Mouse (Mus musculus) midbrain, embryonic 12.5 days (tissue): ENCODE results near the gene Rnf215. TPM values are rescaled to one million over a fixed set of nuclear protein-coding genes. Genes with fewer than 3 reads are reported as not detected.
A peak's percentile ranks its signal among the peaks of the same experiment; 100 is the strongest.

Experiments used
- ATAC-seq: fragments of 200-750 bp; cut with Nextera tagmentation; 2 replicates; pipeline ENCODE4 v1.8.0; 2017; ENCODE audit warnings: low read depth, moderate TSS enrichment, moderate library complexity; ENCODE audit not compliant: low FRiP score
- H3K27ac ChIP-seq: fragments of 300-500 bp; sonication (generic); replicated peaks from 2 replicates; pipeline ENCODE4 v1.5.1; 2016; ENCODE audit warnings: mild to moderate bottlenecking
- H3K27me3 ChIP-seq: fragments of 300-500 bp; sonication (generic); 2 replicates; pipeline ENCODE4 v1.6.1; 2016; ENCODE audit warnings: mild to moderate bottlenecking
- H3K36me3 ChIP-seq: fragments of 300-500 bp; sonication (generic); 2 replicates; pipeline ENCODE4 v1.6.1; 2016
- H3K4me1 ChIP-seq: fragments of 300-500 bp; sonication (generic); 2 replicates; pipeline ENCODE4 v1.6.1; 2016
- H3K4me2 ChIP-seq: fragments of 300-500 bp; sonication (generic); replicated peaks from 2 replicates; pipeline ENCODE4 v1.6.1; 2016; ENCODE audit warnings: mild to moderate bottlenecking, moderate library complexity
- H3K4me3 ChIP-seq: fragments of 300-500 bp; sonication (generic); 2 replicates; pipeline ENCODE4 v1.5.1; 2016; ENCODE audit warnings: mild to moderate bottlenecking
- H3K9ac ChIP-seq: fragments of 300-500 bp; sonication (generic); replicated peaks from 2 replicates; pipeline ENCODE4 v1.6.1; 2016; ENCODE audit warnings: mild to moderate bottlenecking, moderate library complexity
- H3K9me3 ChIP-seq: fragments of 300-500 bp; sonication (generic); 2 replicates; pipeline ENCODE4 v1.6.1; 2016; ENCODE audit warnings: mild to moderate bottlenecking
- WGBS: fragments of 180-500 bp; shearing (Covaris S2); methylation state at CpG from one replicate; pipeline ENCODE4 v1.1.7; 2016; 5-methylcytosine and 5-hydroxymethylcytosine counted together
- polyA plus RNA-seq: library from polyadenylated mRNA; unstranded; fragments of >200 nt; fragmentation: Nextera tagmentation; extraction: Ambion mirVana; gene quantifications from 2 replicates; pipeline ENCODE4 v1.2.1, GENCODE M21; 2016

Gene Rnf215
- polyA plus RNA-seq, 1 experiment from 2014 or later, result 36.8 TPM

GRCm38 (mm10) chr11:4133450-4133849 lies 1.6 kb upstream of the Rnf215 start:
- Histone ChIP-seq H3K9me3 (0 out of 2 replicates have a peak, but pooled peaks cover 3% of the 10 kb centered on the region), H3K36me3 (peaks cover 13% of the 10 kb centered on the region; the same call in 1 of the 2 replicates), H3K4me3 (no peak overlapping the region), H3K9ac (no peak overlapping the region), H3K27me3 (peaks cover 4% of the 10 kb centered on the region; the same call in 1 of the 2 replicates), H3K27ac (no peak overlapping the region), H3K4me2 (no peak overlapping the region), H3K4me1 (peaks cover 20% of the 10 kb centered on the region)
- 52% methylated on average over 3 of the region's 3 CpGs for WGBS
- ATAC-seq, result no peak

GRCm38 (mm10) chr11:4134400-4134799 lies 602 bp upstream of the Rnf215 start:
- 0 out of 2 replicates have a peak, but pooled peaks cover 3% of the 10 kb centered on the region for H3K9me3 ChIP-seq
- ATAC-seq, result no peak; the same call in 1 of the 2 replicates
- H3K4me3 ChIP-seq, result peak overlapping the region; percentile 90; the same call in 1 of the 2 replicates
- 0 out of 2 replicates have a peak overlapping the region, but pooled peaks have one; percentile 77 for H3K4me2 ChIP-seq
- H3K4me1 ChIP-seq, result peaks cover 20% of the 10 kb centered on the region
- H3K9ac ChIP-seq, result peak overlapping the region; percentile 97; the same call in 1 of the 2 replicates
- 63% methylated on average over 6 of the region's 6 CpGs for WGBS
- peaks cover 4% of the 10 kb centered on the region; the same call in 1 of the 2 replicates for H3K27me3 ChIP-seq
- H3K36me3 ChIP-seq, result peaks cover 22% of the 10 kb centered on the region
- H3K27ac ChIP-seq, result no peak overlapping the region

- H3K9ac ChIP-seq, result no peak overlapping the region
- H3K4me1 ChIP-seq, result peaks cover 20% of the 10 kb centered on the region
- 68% methylated on average over 2 of the region's 2 CpGs for WGBS
- H3K4me2 ChIP-seq, result no peak overlapping the region
- H3K4me3 ChIP-seq, result no peak overlapping the region
- H3K27ac ChIP-seq, result no peak overlapping the region
- H3K27me3 ChIP-seq, result no peaks in the 10 kb centered on the region
- no peaks in the 10 kb centered on the region for H3K9me3 ChIP-seq
- peaks cover 67% of the 10 kb centered on the region for H3K36me3 ChIP-seq
- ATAC-seq, result no peak
Measured at GRCm38 (mm10) chr11:4138964-4139363, 4.0 kb downstream of the Rnf215 start.

- Histone ChIP-seq H3K4me3 (no peak overlapping the region), H3K27me3 (no peaks in the 10 kb centered on the region), H3K9me3 (no peaks in the 10 kb centered on the region), H3K4me1 (peaks cover 11% of the 10 kb centered on the region), H3K27ac (no peak overlapping the region), H3K36me3 (peaks cover 74% of the 10 kb centered on the region), H3K9ac (no peak overlapping the region), H3K4me2 (no peak overlapping the region)
- ATAC-seq, result no peak
Measured at GRCm38 (mm10) chr11:4141505-4141904, 6.5 kb downstream of the Rnf215 start.

GRCm38 (mm10) chr11:4142352-4142751 lies 7.3 kb downstream of the Rnf215 start:
- Histone ChIP-seq H3K36me3 (peaks cover 69% of the 10 kb centered on the region), H3K9ac (no peak overlapping the region), H3K4me2 (no peak overlapping the region), H3K4me3 (no peak overlapping the region), H3K27me3 (no peaks in the 10 kb centered on the region), H3K27ac (no peak overlapping the region), H3K4me1 (peaks cover 3% of the 10 kb centered on the region; the same call in 1 of the 2 replicates), H3K9me3 (no peaks in the 10 kb centered on the region)
- no peak for ATAC-seq
- WGBS, result 86% methylated on average over 4 of the region's 4 CpGs

- WGBS, result 95% methylated on average over 21 of the region's 21 CpGs
- peaks cover 64% of the 10 kb centered on the region for H3K36me3 ChIP-seq
Measured at GRCm38 (mm10) chr11:4143281-4144062, 8.5 kb downstream of the Rnf215 start.

GRCm38 (mm10) chr11:4146381-4146780 lies 11.4 kb downstream of the Rnf215 start:
- H3K9ac ChIP-seq, result no peak overlapping the region
- no peak for ATAC-seq
- WGBS, result 83% methylated on average over 6 of the region's 6 CpGs
- H3K27me3 ChIP-seq, result no peaks in the 10 kb centered on the region
- H3K4me3 ChIP-seq, result no peak overlapping the region
- no peak overlapping the region for H3K27ac ChIP-seq
- no peaks in the 10 kb centered on the region for H3K9me3 ChIP-seq
- peaks cover 42% of the 10 kb centered on the region for H3K36me3 ChIP-seq
- H3K4me1 ChIP-seq, result no peaks in the 10 kb centered on the region
- H3K4me2 ChIP-seq, result no peak overlapping the region

More at GRCm38 (mm10) chr11:4143281-4144062, 8.5 kb downstream of the Rnf215 start:
- Histone ChIP-seq H3K4me1 (no peaks in the 10 kb centered on the region), H3K9ac (no peak overlapping the region), H3K9me3 (no peaks in the 10 kb centered on the region), H3K27me3 (no peaks in the 10 kb centered on the region), H3K4me3 (no peak overlapping the region), H3K4me2 (no peak overlapping the region), H3K27ac (no peak overlapping the region)
- ATAC-seq, result no peak

GRCm38 (mm10) chr11:4147098-4147497 lies 12.1 kb downstream of the Rnf215 start:
- H3K27ac ChIP-seq, result no peak overlapping the region
- 85% methylated on average over 10 of the region's 10 CpGs for WGBS
- H3K4me2 ChIP-seq, result no peak overlapping the region
- no peak overlapping the region for H3K9ac ChIP-seq
- no peaks in the 10 kb centered on the region for H3K27me3 ChIP-seq
- no peak for ATAC-seq
- no peaks in the 10 kb centered on the region for H3K9me3 ChIP-seq
- H3K4me1 ChIP-seq, result no peaks in the 10 kb centered on the region
- peaks cover 35% of the 10 kb centered on the region for H3K36me3 ChIP-seq
- H3K4me3 ChIP-seq, result no peak overlapping the region

- no peak overlapping the region for H3K9ac ChIP-seq
- no peaks in the 10 kb centered on the region for H3K27me3 ChIP-seq
- H3K4me2 ChIP-seq, result no peak overlapping the region
- WGBS, result 84% methylated on average over 5 of the region's 5 CpGs
- H3K9me3 ChIP-seq, result no peaks in the 10 kb centered on the region
- H3K36me3 ChIP-seq, result peaks cover 25% of the 10 kb centered on the region
- no peak overlapping the region for H3K4me3 ChIP-seq
- H3K4me1 ChIP-seq, result no peaks in the 10 kb centered on the region
- no peak for ATAC-seq
- H3K27ac ChIP-seq, result no peak overlapping the region
Measured at GRCm38 (mm10) chr11:4148120-4148519, 13.1 kb downstream of the Rnf215 start.

GRCm38 (mm10) chr11:4148536-4149156 lies 13.6 kb downstream of the Rnf215 start:
- WGBS, result 87% methylated on average over 9 of the region's 9 CpGs
- no peak overlapping the region for H3K27ac ChIP-seq

GRCm38 (mm10) chr11:4149886-4150285 lies 14.9 kb downstream of the Rnf215 start:
- 85% methylated on average over 6 of the region's 6 CpGs for WGBS
- no peak overlapping the region for H3K9ac ChIP-seq
- 0 out of 2 replicates have a peak, but pooled peaks cover 10% of the 10 kb centered on the region for H3K36me3 ChIP-seq
- no peaks in the 10 kb centered on the region for H3K27me3 ChIP-seq
- no peak overlapping the region for H3K4me2 ChIP-seq
- no peak overlapping the region for H3K27ac ChIP-seq
- H3K4me3 ChIP-seq, result no peak overlapping the region
- H3K9me3 ChIP-seq, result no peaks in the 10 kb centered on the region
- no peak for ATAC-seq
- H3K4me1 ChIP-seq, result no peaks in the 10 kb centered on the region

More at GRCm38 (mm10) chr11:4148536-4149156, 13.6 kb downstream of the Rnf215 start:
- Histone ChIP-seq H3K9ac (no peak overlapping the region), H3K36me3 (peaks cover 19% of the 10 kb centered on the region), H3K4me3 (no peak overlapping the region), H3K27me3 (no peaks in the 10 kb centered on the region), H3K9me3 (no peaks in the 10 kb centered on the region), H3K4me2 (no peak overlapping the region), H3K4me1 (no peaks in the 10 kb centered on the region)
- no peak for ATAC-seq

GRCm38 (mm10) chr11:4153694-4154093 lies 18.7 kb downstream of the Rnf215 start:
- 94% methylated on average over 7 of the region's 7 CpGs for WGBS
- 0 out of 2 replicates have a peak, but pooled peaks cover 3% of the 10 kb centered on the region for H3K36me3 ChIP-seq
- no peak overlapping the region for H3K27ac ChIP-seq
- H3K9ac ChIP-seq, result no peak overlapping the region
- H3K4me3 ChIP-seq, result no peak overlapping the region
- no peak overlapping the region for H3K4me2 ChIP-seq
- no peaks in the 10 kb centered on the region for H3K9me3 ChIP-seq
- H3K27me3 ChIP-seq, result no peaks in the 10 kb centered on the region
- H3K4me1 ChIP-seq, result 0 out of 2 replicates have a peak, but pooled peaks cover 3% of the 10 kb centered on the region
- no peak for ATAC-seq
